Mouse (Mus musculus): Measurements from ENCODE around the gene Kyat1.
A peak's percentile ranks its signal among the peaks of the same experiment; 100 is the strongest.
"Not testable (repeated sequence)": the region's sequence is repeated elsewhere in the genome, so short reads cannot be mapped to it uniquely, and the experiment has no call there.

Kyat1 gene

GRCm38 (mm10) chr2:30212951-30213350 is 7.3 kb upstream of the Kyat1 start:
- DNase-seq = no peak

GRCm38 (mm10) chr2:30212169-30212545 is 6.5 kb upstream of the Kyat1 start:
- DNase-seq = no peak

GRCm38 (mm10) chr2:30211408-30212168 is 5.9 kb upstream of the Kyat1 start:
- DNase-seq = no peak

- no peak for DNase-seq
Measured at GRCm38 (mm10) chr2:30207886-30208285, 2.2 kb upstream of the Kyat1 start.

GRCm38 (mm10) chr2:30207401-30207800 is 1.8 kb upstream of the Kyat1 start:
- DNase-seq = no peak

- peak; percentile 38 for DNase-seq
Measured at GRCm38 (mm10) chr2:30205255-30205628, 405 bp downstream of the Kyat1 start.

- peak; percentile 26 for DNase-seq
Measured at GRCm38 (mm10) chr2:30203439-30203838, 2.2 kb downstream of the Kyat1 start.

GRCm38 (mm10) chr2:30200388-30200925 is 5.2 kb downstream of the Kyat1 start:
- DNase-seq = no peak

GRCm38 (mm10) chr2:30199984-30200383 is 5.7 kb downstream of the Kyat1 start:
- no peak for DNase-seq

GRCm38 (mm10) chr2:30198021-30198420 is 7.6 kb downstream of the Kyat1 start:
- no peak for DNase-seq

- no peak for DNase-seq
Measured at GRCm38 (mm10) chr2:30194656-30195055, 11.0 kb downstream of the Kyat1 start.

- DNase-seq = no peak
Measured at GRCm38 (mm10) chr2:30191790-30192580, 13.7 kb downstream of the Kyat1 start.

- DNase-seq = no peak
Measured at GRCm38 (mm10) chr2:30185681-30186080, 20.0 kb downstream of the Kyat1 start.

GRCm38 (mm10) chr2:30185276-30185675 is 20.4 kb downstream of the Kyat1 start:
- no peak for DNase-seq

GRCm38 (mm10) chr2:30183721-30184120 is 21.9 kb downstream of the Kyat1 start:
- no peak for DNase-seq

GRCm38 (mm10) chr2:30182424-30182823 is 23.2 kb downstream of the Kyat1 start:
- no peak for DNase-seq

- not testable (repeated sequence) for DNase-seq
Measured at GRCm38 (mm10) chr2:30178711-30179110, 26.9 kb downstream of the Kyat1 start.

- DNase-seq = peak; percentile 95
Measured at GRCm38 (mm10) chr2:30177700-30178675, 27.7 kb downstream of the Kyat1 start, which contains the start of gene Spout1. TSS of gene Spout1 (minus strand) at chr2:30178459.

- DNase-seq = no peak
Measured at GRCm38 (mm10) chr2:30176561-30176960, 29.1 kb downstream of the Kyat1 start.

GRCm38 (mm10) chr2:30175897-30176296 is 29.8 kb downstream of the Kyat1 start:
- no peak for DNase-seq

GRCm38 (mm10) chr2:30173541-30174240 is 32.0 kb downstream of the Kyat1 start:
- DNase-seq = no peak

GRCm38 (mm10) chr2:30171997-30172382 is 33.7 kb downstream of the Kyat1 start:
- no peak for DNase-seq
